In genomic region chr15:86276538-86277264, GRCm38 (mm10) we compare ENCODE assay signal across 13 mouse cellular contexts.
A peak's percentile ranks its signal among the peaks of the same experiment; 100 is the strongest.
DNase-seq lines count a peak whose midpoint lies in the region; ATAC-seq and TF ChIP-seq lines count a peak whose summit lies in the region.
"Had no signal": no experiment of that assay in that cellular context is flagged by ENCODE, and none has a peak within 500 bp of the region (broad histone marks: within the 10 kb centered on the region; RNA-seq: fewer than 3 reads in every experiment).

No protein-coding gene starts in this region.

- H3K4me2 ChIP-seq in lung, embryonic 14.5 days = no peak overlapping the region
- H3K4me2 ChIP-seq in forebrain, embryonic 14.5 days (ENCODE audit: low read length) = peak overlapping the region; percentile 44
- H3K4me2 ChIP-seq: liver, embryonic 11.5 days had no signal

- no peaks in the 10 kb centered on the region for H3K27me3 ChIP-seq in lung, embryonic 14.5 days (ENCODE audit: insufficient read depth, low read length)
- no peaks in the 10 kb centered on the region for H3K27me3 ChIP-seq in forebrain, embryonic 14.5 days (replicated peaks; ENCODE audit: control insufficient read depth, insufficient read depth, low read length)
- H3K27me3 ChIP-seq in thymus, adult 2 months (ENCODE audit: control insufficient read depth, insufficient read depth, low read length) = no peaks in the 10 kb centered on the region
- H3K27me3 ChIP-seq: neural tube, embryonic 13.5 days; stomach, embryonic 15.5 days had no signal

- no peak for TF ChIP-seq CTCF in lung, embryonic 14.5 days (IDR thresholded peaks at IDR 0.05; ENCODE audit: low read depth)
- no peak for TF ChIP-seq CTCF in lung, adult 2 months (IDR thresholded peaks at IDR 0.05; ENCODE audit: insufficient read depth, low read length)
- no peak for TF ChIP-seq CTCF in thymus, adult 2 months (IDR thresholded peaks at IDR 0.05; ENCODE audit: borderline replicate concordance, control insufficient read depth, extremely low read depth, insufficient read depth, low read length, poor library complexity)

- no peaks in the 10 kb centered on the region for H3K36me3 ChIP-seq in lung, embryonic 14.5 days (ENCODE audit: insufficient read depth)
- H3K36me3 ChIP-seq in forebrain, embryonic 14.5 days (ENCODE audit: control insufficient read depth, insufficient read depth, low read length) = no peaks in the 10 kb centered on the region
- H3K36me3 ChIP-seq in thymus, adult 2 months (ENCODE audit: control insufficient read depth, insufficient read depth, low read length) = no peaks in the 10 kb centered on the region
- H3K36me3 ChIP-seq: neural tube, embryonic 13.5 days; stomach, embryonic 15.5 days had no signal

- peaks cover 16% of the 10 kb centered on the region for H3K4me1 ChIP-seq in lung, embryonic 14.5 days (ENCODE audit: insufficient read depth)
- peaks cover 6% of the 10 kb centered on the region for H3K4me1 ChIP-seq in lung, adult 2 months (ENCODE audit: control insufficient read depth, insufficient read depth, low read length)
- H3K4me1 ChIP-seq in forebrain, embryonic 14.5 days (ENCODE audit: control insufficient read depth, insufficient read depth, low read length) = peaks cover 55% of the 10 kb centered on the region
- H3K4me1 ChIP-seq in thymus, adult 2 months (replicated peaks; ENCODE audit: control insufficient read depth, insufficient read depth, low read length) = no peaks in the 10 kb centered on the region

- ATAC-seq in lung, embryonic 14.5 days (ENCODE audit: insufficient read depth) = no peak
- peak; percentile 70 for ATAC-seq in forebrain, embryonic 14.5 days
- ATAC-seq in monocyte, adult 5-6 weeks (replicated peaks; ENCODE audit: insufficient number of reproducible peaks, low FRiP score, low TSS enrichment, poor library complexity, severe bottlenecking) = no peak
- ATAC-seq: CD4-positive, CD25-positive, alpha-beta regulatory T cell, adult 4 months had no signal

- no peak overlapping the region for H3K4me3 ChIP-seq in lung, embryonic 14.5 days (ENCODE audit: low read depth, low read length)
- H3K4me3 ChIP-seq in lung, adult 2 months (replicated peaks; ENCODE audit: extremely low read depth, low read depth, low read length) = no peak overlapping the region
- H3K4me3 ChIP-seq in forebrain, embryonic 14.5 days (ENCODE audit: low read depth, low read length) = no peak overlapping the region
- H3K4me3 ChIP-seq in thymus, adult 2 months (ENCODE audit: control insufficient read depth, insufficient read depth, low read length) = no peak overlapping the region
- H3K4me3 ChIP-seq: neural tube, embryonic 13.5 days; stomach, embryonic 15.5 days had no signal

- peak; percentile 36 for DNase-seq in lung, embryonic 14.5 days
- no peak for DNase-seq in lung, adult 2 months
- DNase-seq in forebrain, embryonic 14.5 days (ENCODE audit: low spot score) = peak; percentile 86
- DNase-seq in hindlimb bud, embryonic 11.5 days (ENCODE audit: extremely low spot score, low read depth, low spot score) = peak; percentile 24
- peak; percentile 51 for DNase-seq in retina, embryonic 14.5 days (ENCODE audit: low spot score)
- no peak for DNase-seq in thymus, adult 2 months
- no peak for DNase-seq in thymus, postnatal 10 days (ENCODE audit: low spot score in 2 of 2)
- DNase-seq: cerebellum, adult 2 months had no signal

- no peak overlapping the region for H3K27ac ChIP-seq in lung, embryonic 14.5 days (ENCODE audit: low read depth)
- H3K27ac ChIP-seq in forebrain, embryonic 14.5 days (ENCODE audit: low read depth, low read length) = peak overlapping the region; percentile 60; the same call in 1 of the 2 replicates
- no peak overlapping the region for H3K27ac ChIP-seq in thymus, adult 2 months (ENCODE audit: control insufficient read depth, insufficient read depth, low read length)
- H3K27ac ChIP-seq: stomach, embryonic 15.5 days had no signal

- no peak overlapping the region for H3K9ac ChIP-seq in lung, embryonic 14.5 days
- H3K9ac ChIP-seq in forebrain, embryonic 14.5 days (ENCODE audit: low read length) = no peak overlapping the region
- H3K9ac ChIP-seq: stomach, embryonic 15.5 days had no signal

- no peaks in the 10 kb centered on the region for H3K9me3 ChIP-seq in lung, embryonic 14.5 days (ENCODE audit: low read depth, low read length)
- no peaks in the 10 kb centered on the region for H3K9me3 ChIP-seq in forebrain, embryonic 14.5 days (replicated peaks; ENCODE audit: control insufficient read depth, low read length)
- H3K9me3 ChIP-seq: neural tube, embryonic 13.5 days; stomach, embryonic 15.5 days had no signal

- WGBS in lung, embryonic 14.5 days = 80% methylated on average over 11 of the region's 11 CpGs
- WGBS in lung, adult 2 months = 86% methylated on average over 11 of the region's 11 CpGs
- WGBS in forebrain, embryonic 14.5 days = 10% methylated on average over 11 of the region's 11 CpGs
- 97% methylated on average over 11 of the region's 11 CpGs for WGBS in thymus, adult 2 months

- no peak for TF ChIP-seq POLR2A in lung, adult 2 months (IDR thresholded peaks at IDR 0.05; ENCODE audit: borderline replicate concordance, extremely low read depth, low read depth, low read length)
- TF ChIP-seq POLR2A in thymus, adult 2 months (IDR thresholded peaks at IDR 0.05; ENCODE audit: control insufficient read depth, extremely low read depth, insufficient read depth, low read length, poor library complexity) = no peak

Comparison
In these comparisons a context has a peak if more than half of its experiments do, and no peak if none do; other contexts are left out.
1. DNase-seq: peak in lung, embryonic 14.5 days (single experiment), forebrain, embryonic 14.5 days (single experiment), hindlimb bud, embryonic 11.5 days (single experiment) and retina, embryonic 14.5 days (single experiment); none in lung, adult 2 months (single experiment), thymus, adult 2 months (single experiment) and thymus, postnatal 10 days (0 of 2).